Mouse (Mus musculus) kidney, adult 10 weeks (tissue): ENCODE results near the gene Mcf2. TPM values are rescaled to one million over a fixed set of nuclear protein-coding genes. Genes with fewer than 3 reads are reported as not detected.

Source experiments
- polyA plus RNA-seq: library from polyadenylated mRNA; stranded (reverse); fragments of 350-450 nt; fragmentation: Illumina TruSeq; extraction: RNeasy Lipid Tissue Mini Kit (QIAGEN cat#74804); gene quantifications from one replicate; pipeline ENCODE4 v1.2.3, GENCODE M21; 2014; ENCODE audit warnings: low read depth, low replicate concordance

Mcf2 gene
- polyA plus RNA-seq: 0.20 TPM

DNA sequence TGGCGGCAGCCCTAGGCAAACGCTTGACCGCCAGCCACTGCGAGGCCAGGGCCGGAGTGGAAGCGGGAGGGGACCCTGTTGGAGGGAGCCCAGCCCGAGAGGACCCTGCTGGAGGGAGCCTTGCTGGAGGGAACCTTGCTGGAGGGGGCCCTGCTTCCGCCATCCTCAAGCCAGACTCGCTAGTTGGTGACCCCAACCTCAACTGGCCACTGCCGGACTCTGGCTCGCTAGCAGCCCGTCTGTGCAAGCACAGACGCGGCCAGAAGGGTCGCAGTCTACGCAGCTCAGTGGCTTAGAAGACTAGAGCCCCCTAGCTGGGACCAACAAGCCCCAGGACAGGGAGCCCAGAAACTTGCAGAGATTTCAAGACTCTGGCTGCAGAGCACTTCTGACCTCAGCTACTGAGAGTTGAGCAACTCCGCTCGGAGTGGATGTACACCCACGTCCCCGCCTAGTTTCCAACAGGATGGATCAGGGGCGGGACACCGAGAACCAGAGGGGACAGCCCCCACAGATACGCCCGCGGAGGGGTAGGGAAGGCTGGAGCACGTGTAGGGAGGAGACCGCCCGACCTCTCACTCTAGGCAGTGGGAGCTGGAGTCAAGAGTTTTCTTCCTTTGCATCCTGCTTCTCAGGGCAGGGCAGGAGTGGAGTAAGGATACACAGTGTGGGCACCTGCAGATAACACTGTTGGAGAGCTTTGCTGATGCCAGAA, at the start of gene Mcf2:
Gene Mcf2 (minus strand): TSS at position 346 of the 715 bp plus-strand sequence.

Other genes with a start within 250 kb of the Mcf2 start
- gene F9, start 179.6 kb downstream of the Mcf2 start, polyA plus RNA-seq: not detected